Mouse (Mus musculus) stomach, embryonic 15.5 days (tissue): ENCODE results near the gene Cldn13. TPM values are rescaled to one million over a fixed set of nuclear protein-coding genes. Genes with fewer than 3 reads are reported as not detected.
A peak's percentile ranks its signal among the peaks of the same experiment; 100 is the strongest.

Source experiments
- ATAC-seq: fragments of 200-750 bp; cut with Nextera tagmentation; 2 replicates; pipeline ENCODE4 v1.8.0; 2017; ENCODE audit warnings: low read depth, moderate number of reproducible peaks, moderate TSS enrichment; ENCODE audit not compliant: insufficient read depth, low FRiP score
- H3K27ac ChIP-seq: fragments of 300-500 bp; sonication (generic); 2 replicates; pipeline ENCODE4 v1.5.1; 2015; ENCODE audit warnings: mild to moderate bottlenecking, inconsistent platforms
- H3K27me3 ChIP-seq: fragments of 300-500 bp; sonication (generic); replicated peaks from 2 replicates; pipeline ENCODE4 v1.6.1; 2015; ENCODE audit warnings: inconsistent platforms
- H3K36me3 ChIP-seq: fragments of 300-500 bp; sonication (generic); 2 replicates; pipeline ENCODE4 v1.6.1; 2015; ENCODE audit warnings: inconsistent platforms
- H3K4me1 ChIP-seq: fragments of 300-500 bp; sonication (generic); 2 replicates; pipeline ENCODE4 v1.6.1; 2015; ENCODE audit warnings: inconsistent platforms
- H3K4me2 ChIP-seq: fragments of 300-500 bp; sonication (generic); 2 replicates; pipeline ENCODE4 v1.6.1; 2015; ENCODE audit warnings: mild to moderate bottlenecking, inconsistent platforms
- H3K4me3 ChIP-seq: fragments of 300-500 bp; sonication (generic); replicated peaks from 2 replicates; pipeline ENCODE4 v1.5.1; 2015; ENCODE audit warnings: inconsistent platforms
- H3K9ac ChIP-seq: fragments of 300-500 bp; sonication (generic); 2 replicates; pipeline ENCODE4 v1.6.1; 2015; ENCODE audit warnings: inconsistent platforms
- H3K9me3 ChIP-seq: fragments of 300-500 bp; sonication (generic); 2 replicates; pipeline ENCODE4 v1.6.1; 2016; ENCODE audit warnings: inconsistent platforms
- WGBS: fragments of 180-500 bp; shearing (Covaris S2); methylation state at CpG from one replicate; pipeline ENCODE4 v1.1.7; 2015; 5-methylcytosine and 5-hydroxymethylcytosine counted together
- polyA plus RNA-seq: library from polyadenylated mRNA; unstranded; fragments of >200 nt; fragmentation: Nextera tagmentation; extraction: Ambion mirVana; gene quantifications from 2 replicates; pipeline ENCODE4 v1.2.1, GENCODE M21; 2015

The Cldn13 gene
- polyA plus RNA-seq, 1 experiment from 2014 or later: 22.3 TPM

DNA sequence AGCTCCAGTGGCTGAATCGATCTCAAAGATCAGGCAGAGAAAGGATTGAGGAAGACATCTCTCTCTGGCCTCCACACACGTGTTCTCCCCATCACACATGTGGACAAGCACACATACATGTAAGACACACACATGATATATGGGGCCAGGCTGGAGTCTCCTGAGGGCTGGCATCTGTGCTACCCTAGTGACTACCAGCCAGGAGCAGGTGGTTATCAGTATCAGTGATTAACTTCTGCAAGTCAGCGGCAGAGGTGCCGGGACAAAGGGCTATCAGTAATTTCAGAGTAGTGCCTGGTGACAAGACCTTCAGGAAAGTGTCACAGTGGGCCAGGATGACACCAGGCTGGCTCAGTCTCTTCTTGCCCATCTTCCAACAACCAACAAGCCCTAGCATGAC, 1.6 kb downstream of the Cldn13 start:
- H3K27ac ChIP-seq: no peak overlapping the region
- H3K9me3 ChIP-seq: no peaks in the 10 kb centered on the region
- H3K36me3 ChIP-seq: no peaks in the 10 kb centered on the region
- no peak overlapping the region for H3K4me2 ChIP-seq
- no peak overlapping the region for H3K9ac ChIP-seq
- ATAC-seq: peak; percentile 88
- 0 out of 2 replicates have a peak overlapping the region, but pooled peaks have one; percentile 5 for H3K4me3 ChIP-seq
- H3K4me1 ChIP-seq: no peaks in the 10 kb centered on the region
- 72% methylated on average over 4 of the region's 4 CpGs for WGBS
- H3K27me3 ChIP-seq: no peaks in the 10 kb centered on the region

DNA sequence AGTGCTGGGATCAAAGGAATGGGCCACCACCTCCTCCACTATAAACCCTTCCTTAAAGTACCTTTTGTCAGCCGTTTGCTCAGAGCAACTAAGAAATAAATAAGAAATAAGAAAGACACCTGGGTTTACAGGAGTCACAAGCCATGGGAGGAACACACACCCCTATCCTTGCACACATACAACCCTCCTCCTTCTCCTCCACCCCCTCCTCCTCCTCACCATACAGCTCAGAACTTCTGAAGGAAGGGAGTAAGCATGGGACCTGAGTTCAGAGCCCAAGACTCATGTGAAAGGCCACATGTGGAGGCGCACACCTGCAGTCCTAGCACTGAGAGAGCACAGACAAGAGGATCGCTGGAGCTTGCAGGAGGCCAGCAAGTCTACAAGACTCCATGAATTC, 2.0 kb downstream of the Cldn13 start:
- Histone ChIP-seq H3K4me2 (no peak overlapping the region), H3K27me3 (no peaks in the 10 kb centered on the region), H3K27ac (no peak overlapping the region), H3K4me1 (no peaks in the 10 kb centered on the region), H3K9ac (no peak overlapping the region), H3K9me3 (no peaks in the 10 kb centered on the region), H3K36me3 (no peaks in the 10 kb centered on the region), H3K4me3 (0 out of 2 replicates have a peak overlapping the region, but pooled peaks have one; percentile 5)
- ATAC-seq: no peak
- WGBS: 67% methylated on average over 3 of the region's 3 CpGs

DNA sequence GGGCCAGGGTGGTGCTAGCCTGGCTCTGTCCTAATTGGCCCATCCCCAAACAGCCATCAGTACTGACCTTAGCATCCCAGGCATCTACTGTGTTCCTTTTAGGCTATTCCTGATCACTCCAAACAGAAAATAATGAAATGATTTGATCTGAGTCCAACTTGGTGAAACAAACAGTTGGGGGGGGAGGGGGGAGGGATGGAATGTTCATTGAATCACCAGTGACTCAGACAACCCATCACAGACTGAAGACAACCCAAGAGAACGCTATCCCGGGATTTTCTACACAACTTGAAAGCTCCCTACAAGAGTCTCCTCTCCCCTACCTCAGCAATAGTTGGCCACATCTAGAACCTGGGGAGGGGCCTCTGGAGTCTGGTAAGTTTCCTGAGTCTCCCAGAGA, 3.4 kb downstream of the Cldn13 start:
- H3K36me3 ChIP-seq: no peaks in the 10 kb centered on the region
- no peaks in the 10 kb centered on the region for H3K27me3 ChIP-seq
- no peak for ATAC-seq
- H3K4me1 ChIP-seq: no peaks in the 10 kb centered on the region
- H3K4me2 ChIP-seq: no peak overlapping the region
- no peak overlapping the region for H3K27ac ChIP-seq
- no peaks in the 10 kb centered on the region for H3K9me3 ChIP-seq
- H3K4me3 ChIP-seq: no peak overlapping the region
- WGBS: 91% methylated on average over 2 of the region's 2 CpGs
- no peak overlapping the region for H3K9ac ChIP-seq

DNA sequence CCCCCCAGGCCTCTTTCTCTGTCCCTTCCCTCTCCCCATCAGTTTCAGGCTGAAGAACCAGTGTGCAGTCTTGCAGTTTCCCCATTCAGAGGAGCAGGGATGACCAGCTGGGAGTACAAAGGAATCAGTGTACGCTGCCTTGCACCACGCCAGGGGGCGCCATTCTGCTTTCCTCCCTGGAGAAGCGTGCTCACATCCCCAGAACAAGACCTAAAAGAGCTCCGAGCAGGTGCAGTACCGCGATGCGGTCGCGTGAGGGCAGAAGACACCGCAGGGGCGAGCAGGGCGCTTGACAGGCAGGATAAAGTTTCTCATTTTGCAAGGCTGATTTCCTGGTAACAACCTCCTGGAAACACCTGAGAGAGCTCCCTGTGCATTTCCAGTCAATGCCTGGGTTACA, 8.2 kb downstream of the Cldn13 start:
- H3K9ac ChIP-seq: no peak overlapping the region
- H3K9me3 ChIP-seq: no peaks in the 10 kb centered on the region
- H3K4me2 ChIP-seq: no peak overlapping the region
- no peaks in the 10 kb centered on the region for H3K36me3 ChIP-seq
- ATAC-seq: peak; percentile 89
- H3K4me1 ChIP-seq: no peaks in the 10 kb centered on the region
- no peak overlapping the region for H3K27ac ChIP-seq
- 1% methylated on average over 13 of the region's 13 CpGs for WGBS
- H3K4me3 ChIP-seq: no peak overlapping the region
- H3K27me3 ChIP-seq: no peaks in the 10 kb centered on the region

DNA sequence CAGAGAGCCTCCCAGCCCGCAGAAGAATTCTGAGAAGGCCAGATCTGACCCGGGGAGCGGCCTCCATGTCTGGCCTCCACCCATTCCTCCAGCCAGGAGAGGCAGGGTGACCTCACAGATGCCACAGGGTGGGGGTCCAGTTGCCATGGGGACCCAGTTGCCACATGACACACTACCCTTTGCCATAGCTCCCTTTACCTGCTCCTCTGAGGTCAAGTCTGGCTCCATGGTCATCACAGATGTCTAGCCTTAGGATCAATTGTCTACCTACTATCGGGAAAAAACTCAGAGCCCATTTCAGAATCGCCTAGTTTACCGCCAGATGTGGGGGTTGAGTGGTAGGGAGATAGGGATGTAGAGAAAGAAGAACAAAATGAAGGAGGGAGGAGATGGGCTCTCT, 8.7 kb downstream of the Cldn13 start, which contains the start of gene Tmem270:
Gene Tmem270, minus strand, starts transcription at position 101 of the 400 bp plus-strand sequence.
- H3K9me3 ChIP-seq: no peaks in the 10 kb centered on the region
- H3K27me3 ChIP-seq: no peaks in the 10 kb centered on the region
- no peak within 1 kb of the TSS for H3K27ac ChIP-seq
- WGBS: 83% methylated on average over 6 of the region's 6 CpGs
- no peaks in the 10 kb centered on the region for H3K36me3 ChIP-seq
- H3K4me1 ChIP-seq: no peaks in the 10 kb centered on the region
- no peak within 1 kb of the TSS for H3K4me3 ChIP-seq
- no peak within 1 kb of the TSS for H3K4me2 ChIP-seq
- no peak within 1 kb of the TSS for H3K9ac ChIP-seq
- 0 out of 2 replicates have a peak, but pooled peaks have one; percentile 11 for ATAC-seq

DNA sequence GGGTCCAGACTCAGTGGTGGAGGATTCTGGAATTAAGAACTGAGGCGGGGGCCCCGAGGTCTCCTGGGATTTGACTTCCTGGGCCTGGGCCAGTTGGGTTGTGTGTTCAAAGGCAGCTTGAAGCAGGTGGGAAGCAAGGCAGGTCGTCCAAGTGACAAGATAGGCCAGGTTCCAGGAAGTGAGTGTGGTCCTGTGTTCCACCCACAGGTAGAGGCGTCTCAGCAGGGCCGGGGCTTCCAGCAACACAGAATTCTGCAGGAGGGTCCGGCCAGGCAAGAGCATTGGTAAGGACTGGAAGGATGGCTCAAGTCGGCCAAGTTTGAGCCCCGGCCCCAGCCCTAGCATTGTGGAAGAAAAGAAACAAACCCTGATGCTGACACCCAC, 13.7 kb downstream of the Cldn13 start:
- Histone ChIP-seq H3K27ac (no peak overlapping the region), H3K36me3 (no peaks in the 10 kb centered on the region), H3K4me1 (peaks cover 9% of the 10 kb centered on the region), H3K4me3 (no peak overlapping the region), H3K9me3 (no peaks in the 10 kb centered on the region), H3K4me2 (no peak overlapping the region), H3K27me3 (no peaks in the 10 kb centered on the region), H3K9ac (no peak overlapping the region)
- no peak for ATAC-seq
- WGBS: 64% methylated on average over 8 of the region's 8 CpGs

DNA sequence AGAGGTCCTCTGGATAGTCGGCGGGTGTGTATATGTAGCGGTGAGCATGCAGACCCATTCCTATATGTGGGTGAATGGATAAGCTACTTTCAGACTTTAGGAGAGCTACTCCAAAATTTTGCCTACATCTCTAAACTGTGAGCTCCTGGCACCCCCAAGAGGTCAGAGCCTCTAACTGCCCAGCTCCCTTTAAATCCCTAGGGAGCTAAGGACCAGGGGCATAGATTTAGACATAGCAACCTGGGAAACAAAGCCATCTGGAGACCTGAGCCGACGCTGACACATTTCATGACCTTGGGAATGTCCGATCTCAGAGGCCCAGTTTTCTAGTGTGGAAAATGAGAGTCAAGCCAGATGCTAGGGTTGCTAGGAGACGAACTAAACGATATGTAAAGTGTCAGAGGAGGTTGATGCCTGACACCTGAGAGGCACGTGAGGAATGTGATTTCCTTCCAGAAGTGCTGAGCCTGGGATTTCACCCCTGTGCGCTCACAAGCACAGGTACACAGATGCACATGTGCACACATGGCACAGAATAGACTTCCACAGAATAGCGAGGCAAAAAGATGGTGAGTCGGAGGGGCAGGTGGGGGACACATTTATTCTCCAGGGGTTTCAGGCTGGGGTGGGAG, 14.2 kb downstream of the Cldn13 start:
- 23% methylated on average over 12 of the region's 12 CpGs for WGBS
- Histone ChIP-seq H3K9ac (no peak overlapping the region), H3K27ac (no peak overlapping the region), H3K4me1 (peaks cover 10% of the 10 kb centered on the region), H3K36me3 (no peaks in the 10 kb centered on the region), H3K27me3 (no peaks in the 10 kb centered on the region), H3K4me2 (no peak overlapping the region), H3K9me3 (no peaks in the 10 kb centered on the region), H3K4me3 (no peak overlapping the region)
- peak; percentile 67; the same call in 1 of the 2 replicates for ATAC-seq

DNA sequence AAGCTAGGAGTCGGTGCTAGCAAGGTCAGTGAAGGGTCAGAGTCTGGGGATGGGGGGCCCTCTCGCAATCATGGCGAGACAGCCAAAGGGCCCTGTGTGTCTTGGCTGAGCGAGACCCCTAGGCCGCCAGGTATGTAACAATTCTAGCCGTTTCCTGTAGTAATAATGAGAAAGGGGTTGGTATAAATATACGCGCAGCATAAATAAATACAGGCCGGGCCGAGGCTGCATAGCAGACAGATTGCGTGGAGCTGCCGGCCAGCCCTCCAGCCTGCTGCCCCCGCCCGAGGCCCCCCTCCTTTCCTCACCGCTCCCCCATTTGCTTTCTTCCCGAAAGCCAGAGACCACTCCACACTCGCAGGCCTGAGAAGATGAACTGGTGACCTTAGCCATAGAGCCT, 17.7 kb downstream of the Cldn13 start:
- Histone ChIP-seq H3K4me1 (peaks cover 12% of the 10 kb centered on the region), H3K27ac (no peak overlapping the region), H3K4me3 (no peak overlapping the region), H3K4me2 (peak overlapping the region; percentile 21; the same call in 1 of the 2 replicates), H3K9ac (no peak overlapping the region), H3K9me3 (no peaks in the 10 kb centered on the region), H3K36me3 (no peaks in the 10 kb centered on the region), H3K27me3 (no peaks in the 10 kb centered on the region)
- 30% methylated on average over 17 of the region's 17 CpGs for WGBS
- no peak for ATAC-seq

DNA sequence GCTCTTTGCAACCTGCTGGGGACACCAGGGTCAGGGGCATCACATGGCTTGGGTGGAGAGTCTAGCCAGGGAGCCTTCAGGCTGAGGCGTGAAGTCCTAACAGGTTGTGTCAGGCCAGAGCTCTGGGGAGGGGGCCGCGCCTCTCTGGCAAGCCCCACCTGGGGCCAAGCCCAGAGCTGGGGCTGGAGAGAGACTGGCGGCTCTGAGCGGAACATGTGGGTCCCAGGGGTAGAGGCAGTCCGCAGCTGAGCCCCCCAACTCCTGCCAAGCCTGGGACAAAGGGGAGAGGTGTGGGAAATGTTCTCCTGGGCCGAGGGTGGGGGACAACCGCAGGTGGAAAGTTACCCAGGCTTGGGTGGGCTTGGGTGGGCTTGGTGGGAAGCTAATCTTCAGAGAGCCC, 18.4 kb downstream of the Cldn13 start:
- no peak for ATAC-seq
- Histone ChIP-seq H3K9ac (no peak overlapping the region), H3K27ac (no peak overlapping the region)

DNA sequence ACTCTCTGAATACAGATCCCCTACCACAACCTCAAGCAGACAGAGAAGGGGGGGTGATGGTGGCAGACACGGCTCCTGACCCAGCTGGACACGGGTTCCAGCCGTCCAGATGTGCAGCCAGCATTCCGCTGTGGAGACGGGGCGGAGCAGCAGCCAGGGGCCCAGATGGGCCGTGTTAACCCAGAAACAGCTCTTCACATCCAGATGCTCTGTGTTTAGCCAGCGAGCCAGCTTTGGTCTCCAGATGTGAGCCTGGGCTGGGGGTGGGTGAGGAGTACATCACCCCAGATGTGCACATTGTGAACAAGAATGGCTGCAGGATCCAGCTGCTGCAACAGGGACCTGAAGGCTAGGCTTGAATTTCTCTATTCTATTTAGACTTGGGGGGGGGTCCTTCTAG, 20.0 kb downstream of the Cldn13 start:
- H3K4me2 ChIP-seq: no peak overlapping the region
- H3K9ac ChIP-seq: no peak overlapping the region
- no peaks in the 10 kb centered on the region for H3K9me3 ChIP-seq
- ATAC-seq: peak; percentile 37
- no peak overlapping the region for H3K4me3 ChIP-seq
- H3K4me1 ChIP-seq: peaks cover 12% of the 10 kb centered on the region
- WGBS: 47% methylated on average over 8 of the region's 8 CpGs
- no peak overlapping the region for H3K27ac ChIP-seq
- H3K27me3 ChIP-seq: no peaks in the 10 kb centered on the region
- H3K36me3 ChIP-seq: no peaks in the 10 kb centered on the region

More for the DNA sequence above, 18.4 kb downstream of the Cldn13 start:
- peaks cover 12% of the 10 kb centered on the region for H3K4me1 ChIP-seq
- no peaks in the 10 kb centered on the region for H3K36me3 ChIP-seq
- no peak overlapping the region for H3K4me2 ChIP-seq
- WGBS: 76% methylated on average over 8 of the region's 8 CpGs
- H3K27me3 ChIP-seq: no peaks in the 10 kb centered on the region
- no peaks in the 10 kb centered on the region for H3K9me3 ChIP-seq
- no peak overlapping the region for H3K4me3 ChIP-seq

DNA sequence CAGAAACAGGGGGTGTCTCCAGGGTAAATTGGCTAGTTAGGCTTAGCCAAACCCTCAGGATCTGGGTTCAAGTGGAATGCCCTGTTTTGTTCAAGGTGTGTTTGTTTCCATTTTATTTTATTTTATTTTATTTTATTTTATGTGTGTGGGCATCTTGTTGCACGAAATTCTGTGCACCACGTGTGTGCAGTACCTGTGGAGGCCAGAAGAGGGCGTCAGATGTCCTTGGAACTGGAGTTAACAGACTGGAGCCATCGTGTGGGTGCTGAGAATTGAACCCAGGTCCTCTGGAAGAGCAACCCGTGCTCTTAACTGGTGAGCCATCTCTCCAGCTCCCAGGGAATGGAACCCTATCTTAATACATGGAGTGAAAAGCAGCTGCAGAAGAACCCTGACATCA, 22.6 kb downstream of the Cldn13 start:
- ATAC-seq: no peak
- Histone ChIP-seq H3K4me2 (no peak overlapping the region), H3K4me3 (no peak overlapping the region), H3K9me3 (no peaks in the 10 kb centered on the region), H3K4me1 (peaks cover 12% of the 10 kb centered on the region), H3K9ac (no peak overlapping the region), H3K27ac (no peak overlapping the region), H3K36me3 (no peaks in the 10 kb centered on the region), H3K27me3 (no peaks in the 10 kb centered on the region)
- 73% methylated on average over 5 of the region's 5 CpGs for WGBS

DNA sequence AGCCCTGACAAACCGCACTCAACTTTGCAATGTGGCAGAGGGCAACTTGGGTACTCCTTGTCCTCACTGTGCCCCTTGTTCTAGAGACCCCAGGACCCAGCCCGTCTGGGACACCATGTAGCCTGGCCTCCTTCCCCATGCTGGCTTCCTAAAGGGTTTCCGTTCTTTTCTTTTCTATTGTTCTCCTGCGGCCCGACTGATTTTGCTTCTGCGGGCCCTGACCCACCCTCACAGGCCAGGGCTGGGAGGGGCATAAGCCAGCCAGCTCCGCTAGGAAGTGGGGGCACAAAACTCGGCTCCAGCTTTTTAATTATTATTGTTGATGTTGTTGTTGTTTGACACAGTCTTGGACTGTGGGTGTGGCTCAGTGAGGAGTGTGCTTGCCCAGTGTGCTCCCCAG, 23.8 kb downstream of the Cldn13 start:
- no peaks in the 10 kb centered on the region for H3K9me3 ChIP-seq
- peaks cover 3% of the 10 kb centered on the region; the same call in 1 of the 2 replicates for H3K4me1 ChIP-seq
- H3K27ac ChIP-seq: no peak overlapping the region
- ATAC-seq: no peak
- no peak overlapping the region for H3K4me2 ChIP-seq
- H3K4me3 ChIP-seq: no peak overlapping the region
- no peaks in the 10 kb centered on the region for H3K27me3 ChIP-seq
- no peaks in the 10 kb centered on the region for H3K36me3 ChIP-seq
- 70% methylated on average over 8 of the region's 8 CpGs for WGBS
- no peak overlapping the region for H3K9ac ChIP-seq
